Mouse (Mus musculus): ENCODE results near the gene Prop1.

GRCm38 (mm10) chr11:50966230-50966629 lies 12.7 kb upstream of the Prop1 start, which contains the start of gene Olfr1378:
- TF ChIP-seq CTCF (IDR thresholded peaks at IDR 0.05; ENCODE audit: control insufficient read depth, insufficient read depth, low read length) (no peak), POLR2A (IDR thresholded peaks at IDR 0.05; ENCODE audit: borderline replicate concordance, control insufficient read depth, low read depth, low read length) (no peak)
